Mouse (Mus musculus) kidney, postnatal 4 days (tissue): ENCODE data around the gene Cep72.
"Not testable (repeated sequence)": the region's sequence is repeated elsewhere in the genome, so short reads cannot be mapped to it uniquely, and the experiment has no call there.

Experiments used
- DNase-seq, 2 experiments: peaks; one replicate each; pipeline ENCODE4 v3.0.0; 2021; ENCODE audit warnings: mixed read lengths in 2 of 2

Cep72 gene

GRCm38 (mm10) chr13:74061613-74062377 is at the start of gene Cep72:
TSS of gene Cep72 (minus strand) at chr13:74062299.
- peak; percentile 97 for DNase-seq

- DNase-seq = no peak
These were observed 45.3 kb upstream of the Cep72 start for GRCm38 (mm10) chr13:74107410-74107809.

- no peak for DNase-seq
These were observed 42.3 kb upstream of the Cep72 start for GRCm38 (mm10) chr13:74104417-74104816.

- DNase-seq = no peak
These were observed 40.9 kb upstream of the Cep72 start for GRCm38 (mm10) chr13:74102831-74103582.

- no peak for DNase-seq
These were observed 40.2 kb upstream of the Cep72 start for GRCm38 (mm10) chr13:74102108-74102830.

- DNase-seq = no peak
These were observed 36.8 kb upstream of the Cep72 start for GRCm38 (mm10) chr13:74098913-74099312.

- peak; percentile 81 to 86 for DNase-seq
These were observed 34.7 kb upstream of the Cep72 start for GRCm38 (mm10) chr13:74096715-74097363.

GRCm38 (mm10) chr13:74095936-74096335 is 33.8 kb upstream of the Cep72 start:
- no peak for DNase-seq

- DNase-seq = no peak
These were observed 28.2 kb upstream of the Cep72 start for GRCm38 (mm10) chr13:74090265-74090664.

GRCm38 (mm10) chr13:74073369-74073768 is 11.3 kb upstream of the Cep72 start:
- DNase-seq = no peak

GRCm38 (mm10) chr13:74071714-74072113 is 9.6 kb upstream of the Cep72 start:
- no peak for DNase-seq

GRCm38 (mm10) chr13:74071244-74071643 is 9.1 kb upstream of the Cep72 start:
- DNase-seq = not testable (repeated sequence)

GRCm38 (mm10) chr13:74066576-74066975 is 4.5 kb upstream of the Cep72 start:
- no peak for DNase-seq

- DNase-seq = no peak
These were observed 1.4 kb upstream of the Cep72 start for GRCm38 (mm10) chr13:74063340-74064050.

GRCm38 (mm10) chr13:74062378-74063128 is 454 bp upstream of the Cep72 start:
- DNase-seq = no peak

- DNase-seq = no peak
These were observed 4.0 kb downstream of the Cep72 start for GRCm38 (mm10) chr13:74058081-74058480.

GRCm38 (mm10) chr13:74056194-74056593 is 5.9 kb downstream of the Cep72 start:
- no peak for DNase-seq

- no peak for DNase-seq
These were observed 22.2 kb downstream of the Cep72 start for GRCm38 (mm10) chr13:74039926-74040325.

- no peak for DNase-seq
These were observed 26.3 kb downstream of the Cep72 start for GRCm38 (mm10) chr13:74035776-74036175.

- DNase-seq = no peak
These were observed 27.3 kb downstream of the Cep72 start for GRCm38 (mm10) chr13:74034756-74035155.

- no peak for DNase-seq
These were observed 31.0 kb downstream of the Cep72 start for GRCm38 (mm10) chr13:74031133-74031532.
